Mouse (Mus musculus) hindbrain, embryonic 15.5 days (tissue): ENCODE data around the gene Lhfpl4. TPM values are rescaled to one million over a fixed set of nuclear protein-coding genes. Genes with fewer than 3 reads are reported as not detected.

Experiments
- ATAC-seq: fragments of 200-750 bp; cut with Nextera tagmentation; 2 replicates; pipeline ENCODE4 v1.8.0; 2017; ENCODE audit warnings: low read depth, moderate number of reproducible peaks, moderate TSS enrichment; ENCODE audit not compliant: low FRiP score
- H3K27ac ChIP-seq: fragments of 300-500 bp; sonication (generic); replicated peaks from 2 replicates; pipeline ENCODE4 v1.5.1; 2015; ENCODE audit warnings: mild to moderate bottlenecking, inconsistent platforms
- H3K27me3 ChIP-seq: fragments of 300-500 bp; sonication (generic); 2 replicates; pipeline ENCODE4 v1.6.1; 2015; ENCODE audit warnings: control low read depth, inconsistent platforms
- H3K36me3 ChIP-seq: fragments of 300-500 bp; sonication (generic); 2 replicates; pipeline ENCODE4 v1.6.1; 2015; ENCODE audit warnings: control low read depth, inconsistent platforms
- H3K4me1 ChIP-seq: fragments of 300-500 bp; sonication (generic); replicated peaks from 2 replicates; pipeline ENCODE4 v1.6.1; 2015; ENCODE audit warnings: control low read depth, inconsistent platforms
- H3K4me2 ChIP-seq: fragments of 300-500 bp; sonication (generic); 2 replicates; pipeline ENCODE4 v1.6.1; 2015; ENCODE audit warnings: moderate library complexity, mild to moderate bottlenecking, inconsistent platforms
- H3K4me3 ChIP-seq: fragments of 300-500 bp; sonication (generic); 2 replicates; pipeline ENCODE4 v1.5.1; 2015; ENCODE audit warnings: mild to moderate bottlenecking, inconsistent platforms
- H3K9ac ChIP-seq: fragments of 300-500 bp; sonication (generic); 2 replicates; pipeline ENCODE4 v1.6.1; 2015; ENCODE audit warnings: inconsistent platforms
- H3K9me3 ChIP-seq: fragments of 300-500 bp; sonication (generic); 2 replicates; pipeline ENCODE4 v1.6.1; 2016; ENCODE audit warnings: control low read depth, inconsistent platforms
- WGBS: fragments of 180-500 bp; shearing (Covaris S2); methylation state at CpG from one replicate; pipeline ENCODE4 v1.1.7; 2015; 5-methylcytosine and 5-hydroxymethylcytosine counted together
- polyA plus RNA-seq: library from polyadenylated mRNA; unstranded; fragments of >200 nt; fragmentation: Nextera tagmentation; extraction: Ambion mirVana; gene quantifications from 2 replicates; pipeline ENCODE4 v1.2.1, GENCODE M21; 2015

Gene Lhfpl4
- polyA plus RNA-seq, 1 experiment from 2014 or later = 66.2 TPM

- H3K4me3 ChIP-seq = no peak overlapping the region
- no peaks in the 10 kb centered on the region for H3K27me3 ChIP-seq
- H3K9ac ChIP-seq = no peak overlapping the region
- no peak for ATAC-seq
- WGBS = 68% methylated on average over 17 of the region's 17 CpGs
- H3K36me3 ChIP-seq = peaks cover 12% of the 10 kb centered on the region
- no peaks in the 10 kb centered on the region for H3K9me3 ChIP-seq
- no peaks in the 10 kb centered on the region for H3K4me1 ChIP-seq
- H3K27ac ChIP-seq = no peak overlapping the region
- H3K4me2 ChIP-seq = no peak overlapping the region
Measured at GRCm38 (mm10) chr6:113166661-113167251, 28.4 kb downstream of the Lhfpl4 start.

- Histone ChIP-seq H3K4me3 (no peak overlapping the region), H3K27me3 (no peaks in the 10 kb centered on the region), H3K4me2 (no peak overlapping the region), H3K27ac (no peak overlapping the region), H3K4me1 (no peaks in the 10 kb centered on the region), H3K9ac (no peak overlapping the region), H3K9me3 (no peaks in the 10 kb centered on the region), H3K36me3 (no peaks in the 10 kb centered on the region)
- no peak for ATAC-seq
Measured at GRCm38 (mm10) chr6:113163513-113163912, 31.7 kb downstream of the Lhfpl4 start.

- Histone ChIP-seq H3K4me3 (no peak overlapping the region), H3K4me1 (no peaks in the 10 kb centered on the region), H3K27me3 (no peaks in the 10 kb centered on the region), H3K9me3 (no peaks in the 10 kb centered on the region), H3K36me3 (no peaks in the 10 kb centered on the region), H3K9ac (no peak overlapping the region), H3K27ac (no peak overlapping the region), H3K4me2 (no peak overlapping the region)
- 91% methylated on average over 1 of the region's 1 CpGs for WGBS
- no peak for ATAC-seq
Measured at GRCm38 (mm10) chr6:113161982-113162381, 33.2 kb downstream of the Lhfpl4 start.

GRCm38 (mm10) chr6:113160106-113160505 lies 35.1 kb downstream of the Lhfpl4 start:
- WGBS = 96% methylated on average over 10 of the region's 10 CpGs

GRCm38 (mm10) chr6:113156064-113156463 lies 39.1 kb downstream of the Lhfpl4 start:
- Histone ChIP-seq H3K36me3 (peaks cover 41% of the 10 kb centered on the region), H3K9ac (no peak overlapping the region), H3K4me1 (no peaks in the 10 kb centered on the region), H3K4me3 (no peak overlapping the region), H3K27ac (no peak overlapping the region), H3K9me3 (no peaks in the 10 kb centered on the region), H3K27me3 (no peaks in the 10 kb centered on the region), H3K4me2 (no peak overlapping the region)
- no peak for ATAC-seq
- 95% methylated on average over 4 of the region's 4 CpGs for WGBS

More at GRCm38 (mm10) chr6:113160106-113160505, 35.1 kb downstream of the Lhfpl4 start:
- Histone ChIP-seq H3K9me3 (no peaks in the 10 kb centered on the region), H3K4me3 (no peak overlapping the region), H3K27me3 (no peaks in the 10 kb centered on the region), H3K9ac (no peak overlapping the region), H3K4me2 (no peak overlapping the region), H3K36me3 (peaks cover 9% of the 10 kb centered on the region), H3K27ac (no peak overlapping the region), H3K4me1 (no peaks in the 10 kb centered on the region)
- ATAC-seq = no peak

- Histone ChIP-seq H3K9ac (no peak overlapping the region), H3K27me3 (no peaks in the 10 kb centered on the region), H3K36me3 (peaks cover 52% of the 10 kb centered on the region), H3K4me1 (no peaks in the 10 kb centered on the region), H3K27ac (no peak overlapping the region), H3K4me2 (no peak overlapping the region), H3K9me3 (no peaks in the 10 kb centered on the region), H3K4me3 (no peak overlapping the region)
- 88% methylated on average over 6 of the region's 6 CpGs for WGBS
- ATAC-seq = no peak
Measured at GRCm38 (mm10) chr6:113154886-113155285, 40.3 kb downstream of the Lhfpl4 start.

GRCm38 (mm10) chr6:113154071-113154470 lies 41.1 kb downstream of the Lhfpl4 start:
- Histone ChIP-seq H3K36me3 (peaks cover 60% of the 10 kb centered on the region), H3K9me3 (no peaks in the 10 kb centered on the region), H3K27me3 (no peaks in the 10 kb centered on the region), H3K9ac (no peak overlapping the region), H3K4me3 (no peak overlapping the region), H3K27ac (no peak overlapping the region), H3K4me2 (no peak overlapping the region), H3K4me1 (no peaks in the 10 kb centered on the region)
- 97% methylated on average over 8 of the region's 8 CpGs for WGBS
- no peak for ATAC-seq

GRCm38 (mm10) chr6:113145249-113145648 lies 49.9 kb downstream of the Lhfpl4 start:
- no peak for ATAC-seq
- WGBS = 96% methylated on average over 4 of the region's 4 CpGs

GRCm38 (mm10) chr6:113144764-113145163 lies 50.4 kb downstream of the Lhfpl4 start:
- peaks cover 63% of the 10 kb centered on the region for H3K36me3 ChIP-seq

More at GRCm38 (mm10) chr6:113145249-113145648, 49.9 kb downstream of the Lhfpl4 start:
- peaks cover 67% of the 10 kb centered on the region for H3K36me3 ChIP-seq
- no peak overlapping the region for H3K27ac ChIP-seq
- H3K4me1 ChIP-seq = no peaks in the 10 kb centered on the region
- H3K9me3 ChIP-seq = no peaks in the 10 kb centered on the region
- H3K4me3 ChIP-seq = no peak overlapping the region
- H3K9ac ChIP-seq = no peak overlapping the region
- no peak overlapping the region for H3K4me2 ChIP-seq
- H3K27me3 ChIP-seq = no peaks in the 10 kb centered on the region

GRCm38 (mm10) chr6:113141389-113142094 lies 53.6 kb downstream of the Lhfpl4 start:
- WGBS = 70% methylated on average over 1 of the region's 1 CpGs
- Histone ChIP-seq H3K27ac (no peak overlapping the region), H3K4me3 (no peak overlapping the region), H3K36me3 (peaks cover 51% of the 10 kb centered on the region), H3K9ac (no peak overlapping the region), H3K4me2 (no peak overlapping the region), H3K4me1 (no peaks in the 10 kb centered on the region), H3K27me3 (no peaks in the 10 kb centered on the region), H3K9me3 (no peaks in the 10 kb centered on the region)
- no peak for ATAC-seq

More at GRCm38 (mm10) chr6:113144764-113145163, 50.4 kb downstream of the Lhfpl4 start:
- 97% methylated on average over 1 of the region's 1 CpGs for WGBS
- no peak overlapping the region for H3K4me2 ChIP-seq
- no peak overlapping the region for H3K4me3 ChIP-seq
- H3K9ac ChIP-seq = no peak overlapping the region
- H3K27me3 ChIP-seq = no peaks in the 10 kb centered on the region
- H3K9me3 ChIP-seq = no peaks in the 10 kb centered on the region
- no peak for ATAC-seq
- no peaks in the 10 kb centered on the region for H3K4me1 ChIP-seq
- H3K27ac ChIP-seq = no peak overlapping the region

GRCm38 (mm10) chr6:113133360-113133759 lies 61.8 kb downstream of the Lhfpl4 start:
- Histone ChIP-seq H3K9ac (no peak overlapping the region), H3K36me3 (peaks cover 53% of the 10 kb centered on the region), H3K4me3 (no peak overlapping the region), H3K27ac (no peak overlapping the region), H3K9me3 (no peaks in the 10 kb centered on the region), H3K27me3 (no peaks in the 10 kb centered on the region), H3K4me1 (no peaks in the 10 kb centered on the region), H3K4me2 (no peak overlapping the region)
- WGBS = 70% methylated on average over 2 of the region's 2 CpGs
- ATAC-seq = no peak

GRCm38 (mm10) chr6:113120806-113121205 lies 74.4 kb downstream of the Lhfpl4 start:
- Histone ChIP-seq H3K9me3 (no peaks in the 10 kb centered on the region), H3K9ac (no peak overlapping the region), H3K4me1 (no peaks in the 10 kb centered on the region), H3K27ac (no peak overlapping the region), H3K36me3 (peaks cover 79% of the 10 kb centered on the region), H3K27me3 (no peaks in the 10 kb centered on the region), H3K4me3 (no peak overlapping the region), H3K4me2 (no peak overlapping the region)
- WGBS = 95% methylated on average over 10 of the region's 10 CpGs
- ATAC-seq = no peak
